Mouse (Mus musculus): Measurements from ENCODE around the gene Rdh13. TPM values are rescaled to one million over a fixed set of nuclear protein-coding genes. Genes with fewer than 3 reads are reported as not detected.
"Not testable (repeated sequence)": the region's sequence is repeated elsewhere in the genome, so short reads cannot be mapped to it uniquely, and the experiment has no call there.

Gene Rdh13
- total RNA-seq, 2 experiments from 2014 or later, result 33.1 to 40.5 TPM

- DNase-seq, result no peak
Observed at GRCm38 (mm10) chr7:4437721-4438120, 7.7 kb downstream of the Rdh13 start.

GRCm38 (mm10) chr7:4432026-4432425, 13.4 kb downstream of the Rdh13 start:
- no peak for DNase-seq

GRCm38 (mm10) chr7:4431548-4431947, 13.9 kb downstream of the Rdh13 start:
- peak; percentile 65 to 80 for DNase-seq

- no peak for DNase-seq
Observed at GRCm38 (mm10) chr7:4430246-4430844, 15.1 kb downstream of the Rdh13 start.

- DNase-seq, result peak; percentile 91 to 92
Observed at GRCm38 (mm10) chr7:4427161-4427912, 18.1 kb downstream of the Rdh13 start.

- DNase-seq, result no peak
Observed at GRCm38 (mm10) chr7:4420230-4420629, 25.2 kb downstream of the Rdh13 start.

- no peak for DNase-seq
Observed at GRCm38 (mm10) chr7:4419681-4420080, 25.8 kb downstream of the Rdh13 start.

- DNase-seq, result not testable (repeated sequence)
Observed at GRCm38 (mm10) chr7:4412406-4412805, 33.0 kb downstream of the Rdh13 start.

GRCm38 (mm10) chr7:4397730-4398129, 47.7 kb downstream of the Rdh13 start, which contains the start of gene Gp6:
Gene Gp6 (minus strand): TSS chr7:4397744.
- DNase-seq, result no peak

Small RNA genes lying within 50 kb of the gene (microRNA-seq; reads per million reads assigned to microRNA genes)
- gene Gm24605, result 0 reads per million in 2 experiments
- 0 reads per million in 2 experiments for gene Gm24752
- 0 reads per million in 2 experiments for gene Gm25349

Other genes starting within 250 kb of the Rdh13 start
- 1 to 10 TPM in 1 of 2 experiments, under 1 TPM in 1; 0.69 to 1.3 TPM for gene Lilra5, start 207.9 kb downstream of the Rdh13 start, total RNA-seq (2021)
- under 1 TPM; 0.18 to 0.30 TPM for gene Ncr1, start 107.9 kb downstream of the Rdh13 start, total RNA-seq (2021)
- gene Gp6, start 47.9 kb downstream of the Rdh13 start, total RNA-seq (2021), result under 1 TPM; 0.21 to 0.50 TPM
- 1 to 10 TPM; 2.1 to 3.4 TPM for gene Eps8l1, start 15.0 kb upstream of the Rdh13 start, total RNA-seq (2021)
- 10 to 100 TPM; 54.6 to 62.1 TPM for gene Ppp1r12c, start 56.0 kb upstream of the Rdh13 start, total RNA-seq (2021)
- gene Tnnt1, start 70.7 kb upstream of the Rdh13 start, total RNA-seq (2021), result 10 to 100 TPM; 20.9 to 22.2 TPM
- over 10,000 TPM; 10,363 to 11,433 TPM for gene Tnni3, start 78.6 kb upstream of the Rdh13 start, total RNA-seq (2021)
- gene Dnaaf3, start 86.8 kb upstream of the Rdh13 start, total RNA-seq (2021), result 1 to 10 TPM; 2.0 to 2.5 TPM
- gene Syt5, start 101.9 kb upstream of the Rdh13 start, total RNA-seq (2021), result 1 to 10 TPM in 1 of 2 experiments, under 1 TPM in 1; 0.36 to 1.3 TPM
- not detected for gene Ptprh, start 158.4 kb upstream of the Rdh13 start, total RNA-seq (2021)
- 1 to 10 TPM; 3.8 to 6.5 TPM for gene Tmem86b, start 185.8 kb upstream of the Rdh13 start, total RNA-seq (2021)
- gene Ppp6r1, start 213.4 kb upstream of the Rdh13 start, total RNA-seq (2021), result 10 to 100 TPM; 69.2 to 70.4 TPM
- 10 to 100 TPM; 33.8 to 38.5 TPM for gene Hspbp1, start 239.4 kb upstream of the Rdh13 start, total RNA-seq (2021)
- 1 to 10 TPM; 1.1 to 1.2 TPM for gene Brsk1, start 245.0 kb upstream of the Rdh13 start, total RNA-seq (2021)